Mouse (Mus musculus) embryonic facial prominence, embryonic 10.5 days (tissue): Measurements from ENCODE around the gene Fam89b. TPM values are rescaled to one million over a fixed set of nuclear protein-coding genes. Genes with fewer than 3 reads are reported as not detected.
"Not testable (repeated sequence)": the region's sequence is repeated elsewhere in the genome, so short reads cannot be mapped to it uniquely, and the experiment has no call there.

Experiments
- DNase-seq: peaks from one replicate; pipeline ENCODE4 v3.0.0-alpha.2; 2017; ENCODE audit warnings: low spot score
- H3K27ac ChIP-seq: fragments of 300-500 bp; sonication (generic); replicated peaks from 2 replicates; pipeline ENCODE4 v1.5.1; 2016; ENCODE audit warnings: mild to moderate bottlenecking
- H3K27me3 ChIP-seq: fragments of 300-500 bp; sonication (generic); replicated peaks from 2 replicates; pipeline ENCODE4 v1.6.1; 2016; ENCODE audit warnings: low read depth, mild to moderate bottlenecking; ENCODE audit not compliant: poor library complexity, severe bottlenecking
- H3K36me3 ChIP-seq: fragments of 300-500 bp; sonication (generic); replicated peaks from 2 replicates; pipeline ENCODE4 v1.6.1; 2016; ENCODE audit warnings: mild to moderate bottlenecking, moderate library complexity
- H3K4me1 ChIP-seq: fragments of 300-500 bp; sonication (generic); 2 replicates; pipeline ENCODE4 v1.6.1; 2016
- H3K4me3 ChIP-seq: fragments of 300-500 bp; sonication (generic); 2 replicates; pipeline ENCODE4 v1.5.1; 2016; ENCODE audit warnings: mild to moderate bottlenecking, moderate library complexity
- H3K9me3 ChIP-seq: fragments of 300-500 bp; sonication (generic); 2 replicates; pipeline ENCODE4 v1.6.1; 2016; ENCODE audit warnings: mild to moderate bottlenecking
- WGBS: fragments of 180-500 bp; shearing (Covaris S2); methylation state at CpG from one replicate; pipeline ENCODE4 v1.1.7; 2016; 5-methylcytosine and 5-hydroxymethylcytosine counted together
- polyA plus RNA-seq: library from polyadenylated mRNA; unstranded; fragments of >200 nt; fragmentation: Nextera tagmentation; extraction: Ambion mirVana; gene quantifications from 2 replicates; pipeline ENCODE4 v1.2.1, GENCODE M21; 2016

Fam89b gene
- polyA plus RNA-seq, 1 experiment from 2014 or later = 151 TPM

DNA sequence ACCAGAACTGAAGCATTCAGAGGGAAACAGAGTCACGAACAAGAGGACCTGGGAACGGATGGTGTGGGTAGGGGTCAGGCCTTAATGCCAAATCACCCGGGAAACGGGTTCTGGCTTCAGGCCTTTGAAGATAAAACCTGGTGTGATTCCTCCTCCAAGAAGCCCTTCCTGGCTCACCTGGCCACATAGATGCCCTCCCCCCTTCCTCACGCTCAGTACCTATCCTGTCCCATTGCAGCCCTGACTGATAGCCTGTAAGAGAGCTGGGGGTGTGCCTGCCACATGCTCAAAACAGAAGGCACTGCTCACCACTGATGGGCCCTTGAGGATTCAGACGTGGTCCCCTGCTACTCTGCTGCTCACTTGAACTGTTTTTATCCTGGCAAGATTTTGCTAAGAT is 35.7 kb downstream of the Fam89b start:
- Histone ChIP-seq H3K27ac (no peak overlapping the region), H3K27me3 (peaks cover 10% of the 10 kb centered on the region), H3K4me1 (peaks cover 59% of the 10 kb centered on the region), H3K9me3 (no peaks in the 10 kb centered on the region), H3K4me3 (peak overlapping the region; percentile 97; the same call in 1 of the 2 replicates), H3K36me3 (peaks cover 87% of the 10 kb centered on the region)
- 84% methylated on average over 6 of the region's 6 CpGs for WGBS
- DNase-seq = no peak

GRCm38 (mm10) chr19:5692913-5693396 is 36.5 kb downstream of the Fam89b start:
- H3K36me3 ChIP-seq = peaks cover 78% of the 10 kb centered on the region
- peaks cover 62% of the 10 kb centered on the region for H3K4me1 ChIP-seq
- H3K9me3 ChIP-seq = no peaks in the 10 kb centered on the region
- DNase-seq = no peak
- peak overlapping the region; percentile 97 for H3K4me3 ChIP-seq
- H3K27ac ChIP-seq = peak overlapping the region; percentile 82
- 73% methylated on average over 10 of the region's 10 CpGs for WGBS
- H3K27me3 ChIP-seq = peaks cover 10% of the 10 kb centered on the region

DNA sequence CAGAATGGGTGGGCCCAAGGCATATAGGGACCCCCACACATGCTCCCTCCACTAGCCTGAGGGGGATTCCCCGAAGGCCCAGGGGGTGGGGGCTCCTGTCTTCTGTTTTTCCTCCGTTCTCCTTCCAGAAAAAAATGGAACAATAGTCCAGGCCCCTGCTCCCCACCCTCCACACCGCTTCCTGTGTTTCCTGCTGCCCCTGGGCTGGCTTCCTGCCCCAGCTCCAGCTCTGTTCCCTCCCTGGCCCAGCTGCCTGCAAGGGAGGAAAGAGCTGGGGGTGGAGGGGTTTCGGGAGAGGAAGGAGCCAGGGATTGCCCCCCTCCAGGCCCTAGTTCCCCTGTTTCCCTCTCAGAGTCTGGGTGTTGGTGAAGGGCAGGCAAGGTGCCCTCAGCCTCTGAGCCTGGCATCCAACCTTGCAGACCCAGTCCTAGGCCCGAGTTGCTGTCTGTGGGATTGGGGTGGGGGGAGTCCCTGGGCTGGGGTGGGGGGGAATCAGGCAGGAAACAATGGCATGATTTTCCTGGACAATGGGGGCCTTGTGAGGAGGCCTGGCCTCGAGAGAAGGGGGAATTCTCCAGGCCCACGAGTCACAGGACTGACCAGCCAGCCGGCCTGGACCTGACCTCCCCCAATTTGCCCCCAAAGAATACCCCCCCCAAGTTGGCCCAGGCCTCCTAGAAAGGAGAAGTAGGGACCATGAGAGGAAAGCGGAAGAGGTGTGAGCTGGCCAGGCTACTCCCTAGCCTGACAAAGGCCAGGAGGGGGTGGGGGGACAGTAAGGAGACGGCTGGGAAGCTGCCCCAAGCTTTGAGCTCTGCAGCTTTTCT is 37.2 kb downstream of the Fam89b start:
- Histone ChIP-seq H3K27ac (peak overlapping the region; percentile 82), H3K4me3 (peak overlapping the region; percentile 97), H3K4me1 (peaks cover 69% of the 10 kb centered on the region), H3K36me3 (peaks cover 72% of the 10 kb centered on the region), H3K9me3 (no peaks in the 10 kb centered on the region), H3K27me3 (peaks cover 10% of the 10 kb centered on the region)
- no peak for DNase-seq
- 38% methylated on average over 10 of the region's 10 CpGs for WGBS

DNA sequence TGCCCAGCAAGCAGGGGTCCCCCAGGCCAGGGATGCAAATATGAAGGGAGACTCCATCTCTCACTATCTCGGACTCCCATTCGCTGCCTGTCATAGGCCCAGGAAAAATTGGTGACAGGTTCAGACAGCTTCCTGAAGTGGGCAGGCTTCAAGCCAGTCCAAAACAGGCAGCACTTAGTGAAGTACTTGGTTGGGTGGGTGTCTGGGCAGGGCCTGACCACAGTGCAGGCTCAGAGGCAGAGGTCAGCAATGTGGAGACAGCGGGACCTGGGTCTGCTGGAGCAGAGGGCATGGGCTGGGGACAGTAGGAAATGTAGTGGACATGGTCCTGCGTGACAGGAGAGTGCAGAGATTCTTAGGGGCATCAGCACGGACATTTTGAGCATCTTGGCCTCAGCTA is 37.9 kb downstream of the Fam89b start:
- Histone ChIP-seq H3K9me3 (no peaks in the 10 kb centered on the region), H3K4me3 (peak overlapping the region; percentile 97), H3K27me3 (peaks cover 10% of the 10 kb centered on the region), H3K4me1 (peaks cover 73% of the 10 kb centered on the region), H3K27ac (peak overlapping the region; percentile 82), H3K36me3 (peaks cover 72% of the 10 kb centered on the region)
- no peak for DNase-seq
- WGBS = 69% methylated on average over 5 of the region's 5 CpGs

GRCm38 (mm10) chr19:5690343-5690735 is 39.1 kb downstream of the Fam89b start:
- Histone ChIP-seq H3K4me3 (peak overlapping the region; percentile 97), H3K27me3 (peaks cover 7% of the 10 kb centered on the region), H3K36me3 (peaks cover 72% of the 10 kb centered on the region), H3K9me3 (no peaks in the 10 kb centered on the region), H3K27ac (peak overlapping the region; percentile 93), H3K4me1 (peaks cover 60% of the 10 kb centered on the region)
- no peak for DNase-seq
- WGBS = 68% methylated on average over 15 of the region's 15 CpGs

GRCm38 (mm10) chr19:5689565-5690342 is 39.7 kb downstream of the Fam89b start:
- H3K36me3 ChIP-seq = peaks cover 72% of the 10 kb centered on the region
- peak; percentile 88 for DNase-seq
- peak overlapping the region; percentile 97 for H3K4me3 ChIP-seq
- WGBS = 10% methylated on average over 42 of the region's 42 CpGs
- H3K27me3 ChIP-seq = peaks cover under 1% of the 10 kb centered on the region
- no peaks in the 10 kb centered on the region for H3K9me3 ChIP-seq
- H3K27ac ChIP-seq = peak overlapping the region; percentile 93
- H3K4me1 ChIP-seq = peaks cover 56% of the 10 kb centered on the region

GRCm38 (mm10) chr19:5689088-5689428 is 40.4 kb downstream of the Fam89b start:
- Histone ChIP-seq H3K4me3 (peak overlapping the region; percentile 97), H3K4me1 (peaks cover 56% of the 10 kb centered on the region), H3K27ac (peak overlapping the region; percentile 93), H3K27me3 (no peaks in the 10 kb centered on the region), H3K36me3 (peaks cover 72% of the 10 kb centered on the region), H3K9me3 (no peaks in the 10 kb centered on the region)
- DNase-seq = no peak
- 2% methylated on average over 7 of the region's 7 CpGs for WGBS

DNA sequence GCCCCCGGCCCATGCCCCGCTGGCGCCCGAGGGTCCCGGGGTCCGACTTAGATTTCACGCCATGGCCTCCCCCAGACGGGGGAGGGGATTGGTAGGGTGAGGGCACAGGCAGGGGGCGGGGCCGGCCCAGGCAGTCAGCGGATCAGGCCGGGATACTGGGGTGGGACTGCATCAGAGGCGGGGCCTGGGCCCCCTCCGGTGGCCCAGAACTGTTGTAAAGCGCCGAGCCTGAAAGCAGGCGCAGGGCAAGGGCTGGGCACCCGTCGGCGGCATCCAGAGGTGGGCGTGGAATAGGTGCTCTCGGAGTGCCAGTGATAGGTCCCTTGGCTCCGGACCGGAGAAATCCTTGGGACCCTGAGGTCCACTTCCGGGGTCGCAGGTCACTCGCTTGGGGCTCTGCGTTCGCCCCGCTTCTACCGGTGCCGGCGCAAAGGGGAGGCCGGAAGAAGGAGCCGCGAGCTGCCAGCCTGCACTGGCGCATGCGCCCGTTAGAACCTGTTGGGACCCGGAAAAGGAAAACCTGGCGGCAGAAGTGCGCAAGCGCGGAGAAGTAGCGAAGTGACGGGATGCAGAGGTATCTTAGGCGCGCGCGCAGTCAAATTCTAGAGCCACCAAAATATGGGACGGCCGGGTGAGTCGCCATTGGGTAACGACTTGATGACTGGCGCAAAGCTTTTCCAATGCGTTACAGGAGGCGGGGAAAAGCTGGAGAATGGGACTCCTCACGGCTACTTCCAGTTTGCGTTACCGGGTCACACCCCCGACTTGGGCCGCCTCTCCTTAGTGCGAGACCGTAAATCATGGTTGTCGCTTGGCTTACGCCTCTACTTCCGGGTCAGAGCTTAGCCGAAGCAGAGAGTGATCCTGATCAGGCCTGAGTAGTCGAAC is 41.0 kb downstream of the Fam89b start, which contains the start of the genes Map3k11 and Pcnx3:
TSS of gene Map3k11 (plus strand) at position 543 of the 888 bp plus-strand sequence.
TSS of gene Pcnx3 (minus strand) at position 709 of the 888 bp plus-strand sequence.
- Histone ChIP-seq H3K9me3 (no peaks in the 10 kb centered on the region), H3K4me3 (peak within 1 kb of the TSS; percentile 97), H3K27ac (peak within 1 kb of the TSS; percentile 93), H3K36me3 (peaks cover 72% of the 10 kb centered on the region), H3K4me1 (peaks cover 51% of the 10 kb centered on the region), H3K27me3 (no peaks in the 10 kb centered on the region)
- under 1% methylated on average over 69 of the region's 69 CpGs for WGBS
- peak; percentile 96 for DNase-seq

DNA sequence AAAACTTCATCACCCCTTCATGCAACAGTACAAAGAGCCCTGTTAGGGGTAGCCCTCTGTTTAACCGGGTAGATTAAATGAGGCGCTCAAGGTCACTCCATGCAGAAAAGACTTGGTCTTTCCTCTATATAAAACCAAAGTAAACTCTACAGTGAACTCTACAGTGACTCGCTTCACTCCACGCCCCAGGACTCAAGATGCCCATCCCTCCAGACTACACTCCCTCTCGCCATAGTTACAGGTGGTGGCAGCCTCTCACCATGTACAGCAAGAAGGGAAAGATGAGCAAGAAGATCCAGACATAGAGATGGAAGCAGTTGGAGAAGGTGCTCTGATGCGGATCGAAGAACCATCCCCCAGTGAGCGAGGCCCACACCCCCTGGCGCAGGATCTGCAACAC is 41.7 kb downstream of the Fam89b start:
- Histone ChIP-seq H3K4me3 (peak overlapping the region; percentile 97), H3K36me3 (peaks cover 72% of the 10 kb centered on the region), H3K9me3 (no peaks in the 10 kb centered on the region), H3K27ac (peak overlapping the region; percentile 93), H3K4me1 (peaks cover 43% of the 10 kb centered on the region), H3K27me3 (no peaks in the 10 kb centered on the region)
- no peak for DNase-seq
- 20% methylated on average over 9 of the region's 9 CpGs for WGBS

- not testable (repeated sequence) for H3K27me3 ChIP-seq, H3K27ac ChIP-seq, H3K9me3 ChIP-seq, DNase-seq
- Histone ChIP-seq H3K4me1 (peaks cover 36% of the 10 kb centered on the region), H3K36me3 (peaks cover 72% of the 10 kb centered on the region), H3K4me3 (peak overlapping the region; percentile 97)
- WGBS = 89% methylated on average over 12 of the region's 12 CpGs
Measured at GRCm38 (mm10) chr19:5686954-5687353, 42.5 kb downstream of the Fam89b start.

GRCm38 (mm10) chr19:5686437-5686836 is 43.0 kb downstream of the Fam89b start:
- WGBS = 91% methylated on average over 13 of the region's 13 CpGs
- Histone ChIP-seq H3K36me3 (peaks cover 72% of the 10 kb centered on the region), H3K9me3 (no peaks in the 10 kb centered on the region), H3K27me3 (no peaks in the 10 kb centered on the region), H3K4me3 (peak overlapping the region; percentile 11; the same call in 1 of the 2 replicates), H3K27ac (no peak overlapping the region), H3K4me1 (peaks cover 30% of the 10 kb centered on the region)
- no peak for DNase-seq

DNA sequence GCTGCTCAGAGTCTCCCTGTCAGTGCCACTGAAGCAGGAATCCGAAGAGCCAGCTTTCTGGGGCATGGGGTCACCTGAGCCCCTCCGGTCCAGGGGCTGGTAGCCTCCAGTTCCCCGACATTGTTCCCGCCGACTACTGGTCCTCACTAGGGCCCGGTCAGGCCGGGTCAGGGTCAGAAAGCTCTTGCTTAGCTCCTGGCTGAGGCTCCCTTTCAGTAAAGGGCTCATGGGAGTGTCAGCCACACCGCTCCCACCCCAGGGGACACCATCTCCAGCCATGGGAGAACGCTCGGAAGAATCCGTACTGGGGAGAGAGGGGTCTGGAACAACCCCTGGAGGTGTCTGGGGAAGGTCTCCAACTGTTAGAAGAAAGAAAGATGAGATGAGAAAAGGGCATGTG is 43.6 kb downstream of the Fam89b start:
- peak overlapping the region; percentile 19; the same call in 1 of the 2 replicates for H3K4me3 ChIP-seq
- H3K27me3 ChIP-seq = no peaks in the 10 kb centered on the region
- peaks cover 72% of the 10 kb centered on the region for H3K36me3 ChIP-seq
- DNase-seq = no peak
- peaks cover 25% of the 10 kb centered on the region for H3K4me1 ChIP-seq
- H3K9me3 ChIP-seq = no peaks in the 10 kb centered on the region
- 93% methylated on average over 11 of the region's 11 CpGs for WGBS
- H3K27ac ChIP-seq = no peak overlapping the region
